Mouse (Mus musculus) C2C12 (cell line): ENCODE measurements around the gene Btbd6.

ENCODE experiments used
- CTCF ChIP-seq: IDR thresholded peaks from one replicate; pipeline ENCODE4 v1.5.1; 2011; ENCODE audit not compliant: control insufficient read depth, insufficient read depth, insufficient read length
- MAX ChIP-seq: IDR thresholded peaks from one replicate; pipeline ENCODE4 v1.6.1; 2011; ENCODE audit warnings: mild to moderate bottlenecking, control low read depth
- MYOD1 ChIP-seq: IDR thresholded peaks from one replicate; pipeline ENCODE4 v1.6.1; 2011; ENCODE audit warnings: low read depth; ENCODE audit not compliant: control insufficient read depth, insufficient read length
- MYOG ChIP-seq: IDR thresholded peaks from one replicate; pipeline ENCODE4 v1.6.1; 2011; ENCODE audit not compliant: control insufficient read depth, insufficient read length; ENCODE audit errors: extremely low read depth
- USF1 ChIP-seq: IDR thresholded peaks from one replicate; pipeline ENCODE4 v1.6.1; 2011; ENCODE audit warnings: low read depth, mild to moderate bottlenecking, control low read depth, moderate library complexity

DNA sequence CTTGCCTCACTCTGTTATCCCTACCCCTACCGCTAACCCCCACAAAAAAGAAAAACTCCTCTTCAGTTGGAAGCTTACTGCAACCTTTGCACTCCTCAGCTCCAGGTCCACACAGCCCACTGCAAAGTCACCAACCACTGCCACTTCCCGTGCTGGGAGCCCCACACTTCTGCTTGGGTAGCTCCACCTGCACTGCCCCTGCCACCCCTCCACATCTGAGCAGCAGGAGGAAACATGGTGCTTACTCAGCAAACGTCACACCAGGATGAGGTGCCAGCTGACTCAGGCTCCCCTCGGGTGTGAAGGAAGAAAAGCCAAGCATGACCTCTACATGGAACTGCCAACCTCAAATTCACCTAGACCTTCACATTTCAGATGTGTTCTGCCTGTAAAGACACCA is 17.9 kb downstream of the Btbd6 start:
- no peak for TF ChIP-seq CTCF
- TF ChIP-seq MYOG, result no peak
- TF ChIP-seq MAX, result no peak
- no peak for TF ChIP-seq MYOD1
- no peak for TF ChIP-seq USF1
